Mouse (Mus musculus) telencephalon, adult 2 months (tissue): ENCODE data around the gene Mat2b.

Experiments
- DNase-seq: peaks from one replicate; pipeline ENCODE4 v3.0.0-alpha.2; 2011; ENCODE audit warnings: low read depth, low spot score

Mat2b gene

GRCm38 (mm10) chr11:40675014-40675730, 19.8 kb downstream of the Mat2b start:
- peak; percentile 68 for DNase-seq

GRCm38 (mm10) chr11:40649726-40650445, 45.1 kb downstream of the Mat2b start:
- no peak for DNase-seq

GRCm38 (mm10) chr11:40647246-40647645, 47.8 kb downstream of the Mat2b start:
- peak; percentile 50 for DNase-seq
